Mouse (Mus musculus) heart, embryonic 10.5 days (tissue): ENCODE results near the gene Afmid. TPM values are rescaled to one million over a fixed set of nuclear protein-coding genes. Genes with fewer than 3 reads are reported as not detected.

Experiments
- DNase-seq: peaks from one replicate; pipeline ENCODE4 v3.0.0-alpha.2; 2017; ENCODE audit warnings: low spot score
- H3K27ac ChIP-seq: fragments of 300-500 bp; sonication (generic); 2 replicates; pipeline ENCODE4 v1.5.1; 2016; ENCODE audit warnings: mild to moderate bottlenecking
- H3K27me3 ChIP-seq: fragments of 300-500 bp; sonication (generic); 2 replicates; pipeline ENCODE4 v1.6.1; 2016; ENCODE audit warnings: mild to moderate bottlenecking; ENCODE audit not compliant: poor library complexity, insufficient read depth, severe bottlenecking
- H3K36me3 ChIP-seq: fragments of 300-500 bp; sonication (generic); 2 replicates; pipeline ENCODE4 v1.6.1; 2016; ENCODE audit warnings: mild to moderate bottlenecking, moderate library complexity
- H3K4me1 ChIP-seq: fragments of 300-500 bp; sonication (generic); 2 replicates; pipeline ENCODE4 v1.6.1; 2016; ENCODE audit warnings: mild to moderate bottlenecking
- H3K4me3 ChIP-seq: fragments of 300-500 bp; sonication (generic); 2 replicates; pipeline ENCODE4 v1.5.1; 2016; ENCODE audit warnings: mild to moderate bottlenecking, moderate library complexity
- H3K9me3 ChIP-seq: fragments of 300-500 bp; sonication (generic); 2 replicates; pipeline ENCODE4 v1.6.1; 2016; ENCODE audit warnings: mild to moderate bottlenecking, moderate library complexity
- WGBS: fragments of 180-500 bp; shearing (Covaris S2); methylation state at CpG from one replicate; pipeline ENCODE4 v1.1.7; 2016; 5-methylcytosine and 5-hydroxymethylcytosine counted together
- polyA plus RNA-seq: library from polyadenylated mRNA; unstranded; fragments of >200 nt; fragmentation: Nextera tagmentation; extraction: Ambion mirVana; gene quantifications from 2 replicates; pipeline ENCODE4 v1.2.1, GENCODE M21; 2016

Afmid gene
- polyA plus RNA-seq, 1 experiment from 2014 or later, result 8.8 TPM

DNA sequence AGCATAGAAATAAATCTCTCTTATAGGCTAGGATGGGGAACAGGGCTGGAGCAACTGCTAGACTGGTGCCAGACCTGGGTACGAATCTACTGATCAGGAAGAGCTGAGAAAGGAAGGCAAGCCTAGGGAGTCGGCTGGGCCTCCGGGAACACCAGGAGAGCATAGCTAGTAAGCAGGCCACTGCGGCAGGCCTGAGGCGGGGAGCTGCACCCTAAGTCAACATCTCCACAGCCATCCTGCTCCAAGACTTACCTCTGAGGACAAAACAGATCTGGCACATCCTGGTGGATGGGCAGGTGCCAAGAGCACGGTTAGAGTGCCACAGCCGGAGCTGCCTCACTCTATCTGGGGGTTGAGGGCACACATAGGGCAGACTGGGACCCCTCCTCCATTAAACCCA lies 5.6 kb upstream of the Afmid start:
- DNase-seq, result no peak
- Histone ChIP-seq H3K4me1 (peaks cover 47% of the 10 kb centered on the region), H3K36me3 (peaks cover 88% of the 10 kb centered on the region), H3K27me3 (no peaks in the 10 kb centered on the region), H3K27ac (no peak overlapping the region), H3K9me3 (no peaks in the 10 kb centered on the region), H3K4me3 (no peak overlapping the region)
- WGBS, result 92% methylated on average over 7 of the region's 7 CpGs

DNA sequence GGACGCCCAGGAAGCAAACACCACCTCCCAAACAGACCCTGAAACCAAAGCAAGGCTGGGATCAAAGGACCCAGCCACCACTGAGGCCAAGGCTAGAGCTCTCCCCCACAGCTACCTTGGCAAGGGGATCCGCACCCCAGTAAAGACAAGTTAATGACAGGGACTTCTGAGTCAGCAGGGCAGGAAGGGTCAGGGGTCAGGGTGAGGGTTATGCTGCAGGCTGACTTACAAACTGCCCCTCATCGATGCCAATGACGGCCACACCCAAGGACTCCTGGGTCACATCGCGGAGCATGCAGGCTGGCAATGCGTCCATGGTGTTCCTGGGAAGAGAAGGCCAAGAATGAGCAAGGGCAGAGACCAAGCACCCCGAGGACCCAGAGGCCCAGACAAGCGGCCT lies 3.9 kb upstream of the Afmid start:
- DNase-seq, result no peak
- Histone ChIP-seq H3K9me3 (no peaks in the 10 kb centered on the region), H3K4me1 (peaks cover 58% of the 10 kb centered on the region), H3K27ac (no peak overlapping the region), H3K27me3 (no peaks in the 10 kb centered on the region), H3K4me3 (no peak overlapping the region), H3K36me3 (peaks cover 72% of the 10 kb centered on the region)
- 88% methylated on average over 9 of the region's 9 CpGs for whole genome bisulfite sequencing

DNA sequence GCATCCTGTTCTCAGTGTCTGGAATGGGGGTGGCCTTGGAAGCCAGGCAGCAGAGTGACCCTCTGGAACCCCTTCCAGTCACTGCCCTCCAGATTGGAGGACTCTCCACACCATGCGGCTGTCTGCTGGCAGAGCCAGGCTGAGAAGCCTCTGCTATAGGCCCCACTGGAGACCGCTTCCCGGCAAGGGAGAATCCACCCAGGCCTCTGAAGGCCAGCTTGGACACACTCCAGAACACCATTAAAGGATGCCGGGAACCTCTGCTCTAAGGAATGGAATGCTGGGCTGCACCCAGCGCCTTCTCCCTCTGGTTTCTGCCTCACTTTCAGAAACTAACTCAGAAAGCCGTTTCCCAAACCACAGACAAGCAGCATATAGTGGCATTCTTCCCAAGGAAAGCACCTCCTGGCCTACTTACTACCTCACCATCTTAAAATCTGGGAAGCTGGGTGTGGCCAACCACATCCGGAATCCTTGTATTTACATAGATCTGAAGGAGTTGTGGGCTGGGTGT lies 2.9 kb upstream of the Afmid start:
- H3K27ac ChIP-seq, result no peak overlapping the region
- H3K27me3 ChIP-seq, result no peaks in the 10 kb centered on the region
- no peak for DNase-seq
- no peaks in the 10 kb centered on the region for H3K9me3 ChIP-seq
- H3K4me1 ChIP-seq, result peaks cover 60% of the 10 kb centered on the region
- WGBS, result 79% methylated on average over 7 of the region's 7 CpGs
- peaks cover 63% of the 10 kb centered on the region for H3K36me3 ChIP-seq
- H3K4me3 ChIP-seq, result no peak overlapping the region

DNA sequence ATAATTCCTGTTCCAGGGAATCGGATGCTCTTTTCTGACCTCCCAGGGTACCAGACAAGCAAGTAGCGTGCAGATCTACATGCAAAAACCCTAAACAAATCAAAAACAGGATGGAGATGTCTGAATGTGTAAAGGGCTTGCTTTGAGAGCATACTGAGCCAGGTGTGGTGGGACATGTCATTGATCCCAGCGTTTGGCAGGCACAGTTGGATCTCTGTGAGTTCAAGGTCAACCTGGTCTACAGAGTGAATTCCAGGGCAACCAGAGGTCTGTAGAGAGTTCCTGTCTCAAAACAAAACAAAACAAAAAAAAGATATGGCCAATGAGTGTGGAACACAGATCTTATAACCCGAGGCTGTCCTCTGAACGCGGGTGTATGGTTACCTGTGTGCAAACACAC lies 2.3 kb upstream of the Afmid start:
- WGBS, result 89% methylated on average over 6 of the region's 6 CpGs
- peaks cover 57% of the 10 kb centered on the region for H3K36me3 ChIP-seq
- H3K27ac ChIP-seq, result no peak overlapping the region

DNA sequence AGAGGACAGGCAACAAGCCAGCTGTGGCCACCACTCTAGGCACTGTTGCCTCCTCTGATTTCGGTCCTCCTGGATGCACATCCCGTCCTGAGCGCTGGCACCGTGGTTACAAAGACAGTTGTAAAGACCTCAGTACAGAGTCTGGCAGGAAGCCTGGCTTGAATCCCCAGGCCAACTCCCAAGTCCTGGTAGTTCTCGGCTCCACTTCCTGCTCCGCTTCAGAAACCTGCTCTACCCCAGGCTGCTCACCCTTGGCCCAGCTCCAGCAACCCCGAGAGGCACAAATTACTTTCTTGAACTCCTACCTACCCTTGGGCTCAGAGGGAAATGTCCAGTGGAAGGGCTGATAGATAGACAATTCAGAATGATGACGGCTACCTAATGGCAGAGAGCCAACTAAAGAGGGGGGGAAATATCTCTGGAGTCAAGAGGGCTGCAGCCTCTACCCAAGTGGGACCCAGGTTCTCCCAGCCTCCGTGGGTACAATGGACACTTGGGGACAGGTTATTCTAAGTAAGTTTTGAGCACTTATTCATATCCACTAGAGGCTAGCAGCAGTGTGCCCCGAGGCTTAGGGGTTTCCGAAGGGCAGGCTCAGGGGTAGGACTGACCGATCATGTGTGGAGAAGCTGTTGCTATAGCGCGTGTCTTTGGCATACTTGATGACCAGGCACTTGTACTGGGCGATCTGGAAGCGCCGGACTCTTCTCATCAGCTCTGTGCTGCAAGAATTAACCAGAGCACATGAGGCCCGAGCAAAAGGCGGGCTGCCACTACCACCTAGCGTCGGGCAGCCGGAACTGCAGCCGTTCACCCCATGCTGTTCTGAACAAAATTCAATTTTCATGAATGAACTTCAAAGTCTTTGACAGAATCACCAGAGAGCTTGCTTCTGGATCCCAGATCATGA lies 1.4 kb upstream of the Afmid start:
- Histone ChIP-seq H3K36me3 (peaks cover 48% of the 10 kb centered on the region), H3K9me3 (no peaks in the 10 kb centered on the region), H3K4me3 (peak overlapping the region; percentile 76), H3K27me3 (no peaks in the 10 kb centered on the region), H3K4me1 (peaks cover 62% of the 10 kb centered on the region), H3K27ac (peak overlapping the region; percentile 93)
- 23% methylated on average over 23 of the region's 23 CpGs for WGBS
- DNase-seq, result peak; percentile 91

More for the DNA sequence above, 2.3 kb upstream of the Afmid start:
- H3K27me3 ChIP-seq, result no peaks in the 10 kb centered on the region
- DNase-seq, result no peak
- peaks cover 62% of the 10 kb centered on the region for H3K4me1 ChIP-seq
- no peaks in the 10 kb centered on the region for H3K9me3 ChIP-seq
- no peak overlapping the region for H3K4me3 ChIP-seq

DNA sequence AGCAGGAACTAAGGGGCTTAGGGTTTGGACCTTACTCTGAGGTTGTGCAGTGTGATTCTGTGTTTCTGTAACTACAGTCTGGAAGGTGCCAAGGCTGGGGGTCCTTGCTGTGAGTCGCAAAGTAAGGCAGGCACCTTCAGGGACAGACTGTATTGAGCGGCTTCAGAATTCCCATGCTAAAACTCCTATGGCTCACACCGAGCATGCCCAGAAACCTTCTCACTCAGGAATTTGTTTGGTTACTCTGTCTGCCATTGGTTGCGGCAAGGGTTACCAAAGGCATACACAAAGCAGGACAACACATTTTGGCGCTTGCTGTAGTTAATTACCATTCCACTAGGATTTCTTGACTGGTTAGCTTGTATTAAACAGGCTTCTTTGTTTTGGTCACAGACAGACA lies 440 bp downstream of the Afmid start:
- Histone ChIP-seq H3K9me3 (no peaks in the 10 kb centered on the region), H3K4me1 (peaks cover 75% of the 10 kb centered on the region), H3K36me3 (peaks cover 29% of the 10 kb centered on the region), H3K27me3 (no peaks in the 10 kb centered on the region), H3K27ac (peak overlapping the region; percentile 93), H3K4me3 (peak overlapping the region; percentile 76)
- 14% methylated on average over 5 of the region's 5 CpGs for WGBS
- no peak for DNase-seq

DNA sequence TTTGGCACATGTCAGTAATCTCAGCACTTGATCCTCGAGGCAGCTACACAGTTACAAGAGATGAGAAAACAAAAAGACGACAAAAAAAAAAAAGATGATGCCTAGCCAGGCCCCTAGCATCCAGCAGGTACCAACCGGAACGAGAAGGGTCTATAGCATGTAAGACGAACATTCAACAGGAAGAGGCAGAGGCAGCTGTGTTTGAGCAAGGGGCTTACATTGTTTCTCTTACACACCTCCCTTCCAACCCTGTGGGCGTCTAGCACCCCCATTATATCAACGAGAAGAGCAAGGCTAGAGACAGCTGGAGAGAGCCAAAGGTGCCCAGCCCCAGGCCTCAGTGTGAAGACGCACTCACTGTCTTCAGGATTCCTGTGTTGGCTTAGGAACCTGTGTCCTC lies 1.2 kb downstream of the Afmid start:
- no peak for DNase-seq
- Histone ChIP-seq H3K9me3 (no peaks in the 10 kb centered on the region), H3K27me3 (no peaks in the 10 kb centered on the region), H3K4me1 (peaks cover 76% of the 10 kb centered on the region), H3K27ac (peak overlapping the region; percentile 93), H3K4me3 (peak overlapping the region; percentile 76; the same call in 1 of the 2 replicates), H3K36me3 (peaks cover 22% of the 10 kb centered on the region)
- WGBS, result 69% methylated on average over 8 of the region's 8 CpGs

DNA sequence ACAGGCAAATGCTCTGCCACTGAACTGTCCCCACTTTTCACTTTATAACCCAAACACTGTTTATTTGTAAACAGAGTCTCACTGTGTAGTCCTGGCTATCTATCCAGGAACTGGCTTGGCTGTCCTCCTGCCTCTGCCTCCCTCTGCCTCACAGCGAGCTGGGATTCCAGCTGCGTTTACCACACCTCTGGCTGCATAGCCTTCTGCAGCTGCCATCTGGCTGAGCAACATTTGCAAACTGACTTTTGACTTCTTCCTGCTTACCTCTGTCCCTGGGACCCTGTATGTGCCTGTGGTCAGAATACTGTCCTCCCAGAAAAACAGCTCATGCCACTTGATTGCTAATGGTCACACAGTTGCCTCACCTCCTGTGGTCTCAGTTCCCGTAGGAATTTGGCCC lies 1.7 kb downstream of the Afmid start:
- Histone ChIP-seq H3K36me3 (peaks cover 17% of the 10 kb centered on the region), H3K27ac (peak overlapping the region; percentile 90), H3K4me1 (peaks cover 80% of the 10 kb centered on the region), H3K9me3 (no peaks in the 10 kb centered on the region), H3K4me3 (0 out of 2 replicates have a peak overlapping the region, but pooled peaks have one; percentile 17), H3K27me3 (no peaks in the 10 kb centered on the region)
- 48% methylated on average over 3 of the region's 3 CpGs for WGBS
- DNase-seq, result no peak

DNA sequence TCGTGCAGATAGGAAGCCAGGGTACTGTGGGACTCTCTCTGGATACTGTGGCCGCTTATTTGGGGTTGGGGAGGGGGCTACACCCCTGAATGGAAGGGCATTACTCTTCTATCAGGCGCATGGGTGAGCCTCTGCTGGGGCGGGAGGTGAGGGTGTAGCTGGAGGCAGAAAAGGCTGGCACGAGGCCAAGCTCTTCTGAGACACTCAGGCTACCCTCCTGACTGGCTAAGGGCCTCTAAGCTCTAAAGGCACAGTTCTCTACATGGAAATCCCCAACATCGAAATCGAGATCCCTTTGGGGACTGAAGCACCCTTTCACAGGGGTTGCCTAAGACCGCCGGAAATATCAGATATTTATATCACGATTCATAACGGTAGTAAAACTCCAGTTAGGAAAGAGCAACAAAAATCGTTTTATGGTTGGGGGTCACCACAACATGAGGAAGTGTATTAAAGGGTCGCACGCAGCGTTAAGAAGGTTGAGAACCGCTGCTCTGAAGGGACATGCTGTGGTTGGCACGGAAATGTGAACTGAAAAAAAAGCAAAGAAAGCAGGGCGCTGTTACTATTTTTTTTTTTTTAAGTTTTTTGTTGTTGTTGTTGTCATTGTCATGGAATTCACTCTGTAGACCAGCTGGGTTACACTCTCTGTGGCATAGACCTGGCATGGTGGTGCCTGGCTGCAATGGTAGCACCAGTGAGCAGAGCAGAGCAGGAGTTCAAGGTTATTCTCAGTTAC lies 2.6 kb downstream of the Afmid start:
- Histone ChIP-seq H3K27me3 (no peaks in the 10 kb centered on the region), H3K27ac (peak overlapping the region; percentile 90), H3K9me3 (no peaks in the 10 kb centered on the region), H3K4me1 (peaks cover 79% of the 10 kb centered on the region), H3K36me3 (peaks cover 8% of the 10 kb centered on the region), H3K4me3 (peak overlapping the region; percentile 20)
- 65% methylated on average over 18 of the region's 18 CpGs for WGBS
- DNase-seq, result no peak

DNA sequence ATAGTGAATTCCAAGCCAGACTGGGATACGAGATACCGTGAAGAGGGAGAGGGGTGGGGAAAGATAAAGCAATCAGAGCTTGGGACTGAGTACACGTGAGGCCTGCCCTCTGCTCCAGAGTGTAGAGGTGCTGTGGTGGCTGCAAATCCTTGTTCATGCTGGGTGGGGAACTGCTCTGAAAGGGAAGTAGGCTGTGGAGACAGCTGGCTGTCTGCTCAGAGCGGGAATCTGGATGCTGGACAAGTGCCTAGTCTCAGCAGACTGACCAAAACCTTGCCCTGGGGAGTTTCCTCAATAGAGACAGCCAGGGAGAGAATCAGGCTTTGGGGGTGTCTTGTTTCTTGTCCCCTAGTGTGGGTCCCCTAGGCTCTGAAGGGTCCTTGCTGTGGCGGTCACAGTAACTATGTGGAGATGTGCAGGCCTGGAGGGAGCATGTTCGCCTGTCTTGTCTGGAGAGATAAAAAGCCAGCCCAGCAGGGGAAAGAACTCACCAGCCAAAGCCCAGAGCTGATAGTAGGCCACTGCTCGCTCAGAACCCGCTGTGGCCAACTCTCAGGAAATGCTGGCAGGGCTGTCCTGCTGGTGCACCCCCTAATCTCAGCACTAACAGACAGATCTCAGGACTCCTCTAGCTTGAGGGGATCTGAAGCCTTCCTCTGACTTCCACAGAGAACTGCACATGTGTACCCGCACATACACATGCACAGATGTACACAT lies 3.3 kb downstream of the Afmid start:
- Histone ChIP-seq H3K27me3 (no peaks in the 10 kb centered on the region), H3K4me1 (peaks cover 77% of the 10 kb centered on the region), H3K4me3 (peak overlapping the region; percentile 20), H3K36me3 (peaks cover under 1% of the 10 kb centered on the region), H3K27ac (peak overlapping the region; percentile 90), H3K9me3 (no peaks in the 10 kb centered on the region)
- DNase-seq, result peak; percentile 89
- WGBS, result 16% methylated on average over 9 of the region's 9 CpGs

DNA sequence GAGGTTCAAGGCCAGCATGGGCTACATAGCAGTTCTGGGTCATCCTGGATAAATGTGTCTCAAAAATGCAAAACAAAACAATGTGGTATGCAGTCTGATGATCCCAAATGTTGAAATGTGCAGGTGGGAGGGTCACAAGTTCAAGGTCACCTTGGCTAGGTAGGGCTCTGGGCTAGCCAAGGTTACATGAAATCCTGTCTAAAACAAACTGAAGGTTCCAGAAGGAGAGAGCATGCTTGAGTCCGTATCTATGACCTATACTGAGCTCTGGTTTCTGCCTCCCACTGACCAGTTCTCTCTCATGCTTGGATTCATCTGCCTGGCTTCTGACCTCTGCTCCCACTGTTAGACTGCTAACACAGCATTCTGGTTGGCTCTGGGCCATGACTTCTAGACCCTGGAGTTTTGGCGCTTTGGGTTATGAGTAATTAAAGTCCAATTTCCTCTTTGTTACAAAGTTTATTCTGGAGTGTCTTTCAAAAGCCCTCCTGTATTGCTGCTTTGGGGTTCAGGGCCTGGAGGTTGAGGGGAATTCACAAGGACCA lies 4.0 kb downstream of the Afmid start:
- no peak for DNase-seq
- peak overlapping the region; percentile 90 for H3K27ac ChIP-seq

DNA sequence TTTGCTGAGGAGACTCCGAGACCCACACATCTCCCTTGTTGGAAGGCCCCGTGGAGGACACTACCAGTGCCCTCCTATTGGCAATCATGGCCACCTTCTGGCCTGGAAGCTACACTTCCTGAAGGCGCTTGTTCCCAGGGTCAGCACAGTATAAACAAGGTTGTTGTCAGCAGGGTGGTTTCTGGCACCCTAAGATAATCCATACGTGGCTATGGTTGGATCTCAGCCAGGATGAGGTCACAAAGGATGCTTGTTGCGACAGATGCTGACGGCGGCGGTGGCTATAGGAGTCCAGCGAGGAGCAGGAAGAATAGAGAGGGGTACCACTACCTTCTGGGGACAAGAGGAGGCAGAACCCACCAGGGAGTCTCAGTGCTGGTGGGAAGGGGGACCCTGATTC lies 4.7 kb downstream of the Afmid start:
- Histone ChIP-seq H3K27me3 (no peaks in the 10 kb centered on the region), H3K9me3 (no peaks in the 10 kb centered on the region), H3K4me1 (peaks cover 65% of the 10 kb centered on the region), H3K4me3 (no peak overlapping the region), H3K27ac (peak overlapping the region; percentile 90), H3K36me3 (no peaks in the 10 kb centered on the region)
- 66% methylated on average over 9 of the region's 9 CpGs for whole genome bisulfite sequencing
- DNase-seq, result no peak

More for the DNA sequence above, 4.0 kb downstream of the Afmid start:
- Histone ChIP-seq H3K9me3 (no peaks in the 10 kb centered on the region), H3K36me3 (no peaks in the 10 kb centered on the region), H3K4me3 (no peak overlapping the region), H3K27me3 (no peaks in the 10 kb centered on the region), H3K4me1 (peaks cover 70% of the 10 kb centered on the region)
- WGBS, result 69% methylated on average over 2 of the region's 2 CpGs
